Mouse (Mus musculus): ENCODE measurements around the gene Rpp40. TPM values are rescaled to one million over a fixed set of nuclear protein-coding genes. Genes with fewer than 3 reads are reported as not detected.
A peak's percentile ranks its signal among the peaks of the same experiment; 100 is the strongest.

Gene Rpp40
- 10 to 100 TPM; 11.0 to 12.9 TPM for total RNA-seq (2021)
- long read RNA-seq, experiment 1, full-length matches to known transcripts, result 19 of 23 reads
- long read RNA-seq, experiment 1, partial matches to known transcripts, result 0 of 23 reads
- long read RNA-seq, experiment 1, other reads (novel, unspliced or antisense), result 4 of 23 reads
- long read RNA-seq, experiment 2, full-length matches to known transcripts, result 9 of 11 reads
- long read RNA-seq, experiment 2, partial matches to known transcripts, result 0 of 11 reads
- long read RNA-seq, experiment 2, other reads (novel, unspliced or antisense), result 2 of 11 reads

DNA sequence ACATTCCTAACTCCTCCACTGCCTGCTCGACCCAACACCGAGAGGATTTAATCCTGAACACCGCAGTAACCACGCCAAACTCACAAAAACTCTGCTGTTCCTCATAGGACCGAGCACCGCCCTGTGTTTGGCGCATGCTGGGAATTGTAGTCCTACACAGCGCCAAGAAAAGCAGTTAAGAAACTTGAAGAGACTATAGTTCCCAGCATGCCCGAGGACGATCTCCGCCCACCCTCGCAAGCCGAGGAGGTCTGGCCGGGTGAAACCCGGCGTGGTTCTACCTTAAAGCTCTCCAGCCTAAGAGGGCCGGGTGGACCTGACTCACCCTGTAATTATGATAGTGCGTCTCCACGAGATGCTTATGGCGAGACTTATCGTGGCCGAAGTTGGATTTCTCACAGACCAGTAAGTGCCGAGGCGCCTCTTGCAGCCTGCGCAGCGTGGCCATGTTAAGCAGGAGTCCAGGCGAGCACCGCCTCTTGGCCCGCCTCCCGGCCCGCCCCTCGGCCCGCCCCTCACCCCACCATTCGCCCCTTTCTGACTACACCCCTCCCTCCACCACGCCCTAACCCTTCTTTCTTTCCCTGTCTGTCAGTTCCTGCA is at the start of gene Rpp40:
TSS of gene Rpp40 (minus strand) at position 481 of the 603 bp plus-strand sequence.
- peak; percentile 90 for DNase-seq

DNA sequence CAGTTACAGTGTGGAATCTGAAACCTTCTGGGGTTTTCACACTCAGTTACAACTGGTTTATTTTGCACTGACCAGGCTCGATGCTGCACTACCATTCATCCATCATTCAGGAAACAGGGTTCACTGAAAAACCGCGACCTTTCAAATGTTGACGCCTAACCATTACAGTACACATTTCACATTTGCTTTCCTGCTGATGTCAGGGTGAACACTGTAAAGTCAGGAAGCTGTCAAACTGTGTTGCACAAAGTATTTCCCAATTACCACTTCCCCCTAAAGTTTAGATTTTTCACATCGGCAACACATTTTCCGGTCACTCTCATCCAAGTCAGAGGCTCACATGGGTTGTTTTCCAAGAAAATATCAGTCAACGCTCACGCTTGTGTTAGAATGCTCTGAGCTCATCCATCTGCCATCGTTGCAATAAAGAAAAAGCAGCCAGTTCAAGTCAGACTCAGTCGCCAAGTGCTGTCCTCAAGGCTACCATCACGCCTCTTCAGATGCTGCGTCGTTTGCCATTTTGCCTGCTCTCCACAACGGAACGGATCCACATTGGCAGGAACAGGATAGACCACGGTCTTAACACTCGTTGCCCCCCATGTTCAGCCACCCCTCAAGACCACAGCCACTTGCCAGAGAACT is 43.8 kb upstream of the Rpp40 start:
- DNase-seq, result no peak

DNA sequence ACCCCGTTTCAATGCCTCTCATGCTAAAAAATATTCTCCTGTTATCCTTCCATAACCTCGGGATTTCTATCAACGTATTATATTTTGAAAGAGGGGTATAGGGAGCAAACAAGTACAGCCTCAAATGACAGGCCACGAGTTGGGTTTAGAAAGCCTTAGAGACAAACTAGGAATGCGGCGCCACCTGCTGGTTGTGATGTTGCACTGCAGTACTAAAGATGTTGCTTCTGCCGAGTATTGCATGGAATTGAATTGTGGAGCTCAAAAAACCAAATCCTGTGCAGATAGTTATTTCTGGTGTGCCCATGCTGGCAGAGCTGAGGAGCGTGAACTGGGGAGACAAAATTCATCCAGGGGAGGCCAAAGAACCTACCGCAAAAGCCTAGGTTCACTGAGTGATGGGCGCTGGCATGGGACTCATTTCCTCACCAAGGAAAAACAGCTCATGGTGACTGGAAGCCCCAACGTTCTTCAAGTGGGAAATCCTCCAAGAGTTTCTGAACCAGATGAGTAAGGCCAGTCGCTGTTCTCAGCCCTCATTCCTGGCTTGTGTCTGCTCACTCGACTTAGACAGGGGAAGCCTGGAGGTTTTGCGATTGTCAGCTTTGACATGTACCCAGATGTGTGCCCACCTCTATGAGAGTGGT is 41.3 kb upstream of the Rpp40 start:
- DNase-seq, result peak; percentile 31

DNA sequence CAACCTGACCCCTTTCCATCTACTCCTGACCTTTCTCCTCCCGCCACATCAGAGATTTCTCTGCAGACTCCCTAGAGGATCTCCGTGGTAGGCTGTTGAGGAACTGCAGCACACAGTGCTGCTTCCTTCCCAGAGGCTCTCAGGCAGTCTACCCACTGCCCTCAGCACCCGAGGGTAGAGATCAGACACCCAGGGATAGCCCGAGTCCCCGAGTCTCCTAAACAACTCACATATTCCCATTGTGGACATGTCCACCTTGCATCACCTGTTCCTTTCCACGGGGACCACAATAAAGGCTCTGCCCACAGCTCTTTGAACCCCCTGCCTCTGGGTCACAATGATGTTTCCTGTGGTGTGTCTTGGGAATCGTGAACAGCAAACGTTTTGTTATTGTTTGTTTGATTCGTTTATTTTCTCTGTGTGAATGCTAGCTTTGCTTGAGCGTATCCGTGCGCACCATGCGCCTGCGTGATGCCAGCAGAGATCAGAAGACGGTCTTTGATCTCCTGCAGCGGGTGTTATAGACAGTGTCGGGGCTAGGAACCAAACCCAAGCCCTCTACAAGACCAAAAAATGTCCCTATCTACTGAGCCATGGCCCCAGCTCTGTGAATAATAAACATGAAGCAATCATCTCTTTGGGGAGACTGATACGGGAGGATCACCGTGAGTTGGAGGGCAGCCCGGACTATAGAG is 40.6 kb upstream of the Rpp40 start:
- no peak for DNase-seq

DNA sequence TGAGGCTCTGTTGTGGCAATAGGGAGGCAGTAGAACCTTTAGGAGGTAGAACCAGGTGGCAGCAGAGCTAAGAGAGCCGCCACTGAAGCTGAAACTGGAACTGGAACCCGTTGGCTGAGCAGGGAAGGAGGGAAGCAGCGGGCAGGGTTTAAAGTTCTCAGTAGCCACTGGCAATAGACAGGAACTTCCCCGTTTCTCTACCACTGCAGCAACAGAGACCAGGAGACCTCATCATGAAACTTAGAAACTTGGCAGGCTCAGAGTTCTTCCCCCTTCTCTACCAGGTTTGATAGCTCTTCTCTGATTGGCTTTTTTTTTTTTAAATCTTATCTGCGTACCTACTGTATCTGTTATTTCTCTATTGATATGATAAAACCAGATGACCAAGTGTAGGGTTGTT is 34.8 kb upstream of the Rpp40 start:
- no peak for DNase-seq

DNA sequence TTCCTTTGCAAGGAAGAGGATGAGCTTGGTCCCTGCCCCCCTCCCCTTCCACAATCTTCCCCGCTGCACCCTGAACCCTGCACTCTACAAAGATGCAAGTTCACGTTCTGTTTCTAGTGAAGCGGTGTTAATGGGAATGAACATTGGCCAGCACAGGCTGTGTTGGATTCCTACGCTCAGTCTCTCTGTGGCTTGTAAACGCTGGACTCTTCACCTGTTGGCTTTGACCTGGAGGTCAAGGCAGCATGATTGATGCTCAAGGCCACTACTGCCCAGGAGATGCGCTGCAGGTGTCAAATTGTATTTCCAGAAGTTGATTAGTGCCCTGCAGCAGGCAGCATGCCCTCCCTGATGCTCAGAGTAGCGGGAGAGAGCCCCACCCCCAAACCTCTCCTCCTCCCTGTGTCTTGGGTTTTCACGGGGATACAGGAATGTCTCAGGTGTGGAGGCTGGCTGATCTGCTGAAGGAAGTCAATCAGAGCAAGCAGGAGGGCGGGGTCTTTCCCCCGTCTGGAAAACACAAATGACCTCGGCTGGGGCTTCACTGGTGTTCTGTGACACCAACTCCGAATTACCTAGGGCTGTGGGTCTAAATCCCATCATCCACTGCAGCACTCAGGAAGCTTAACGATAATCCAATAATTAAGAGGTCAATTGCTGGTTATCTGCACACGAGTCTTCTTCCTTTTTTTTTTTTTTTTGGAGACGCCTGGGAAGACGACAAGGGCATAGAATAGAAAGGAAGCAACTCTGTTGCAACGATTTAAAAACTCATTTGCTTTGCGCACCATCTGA is 33.9 kb upstream of the Rpp40 start:
- no peak for DNase-seq

DNA sequence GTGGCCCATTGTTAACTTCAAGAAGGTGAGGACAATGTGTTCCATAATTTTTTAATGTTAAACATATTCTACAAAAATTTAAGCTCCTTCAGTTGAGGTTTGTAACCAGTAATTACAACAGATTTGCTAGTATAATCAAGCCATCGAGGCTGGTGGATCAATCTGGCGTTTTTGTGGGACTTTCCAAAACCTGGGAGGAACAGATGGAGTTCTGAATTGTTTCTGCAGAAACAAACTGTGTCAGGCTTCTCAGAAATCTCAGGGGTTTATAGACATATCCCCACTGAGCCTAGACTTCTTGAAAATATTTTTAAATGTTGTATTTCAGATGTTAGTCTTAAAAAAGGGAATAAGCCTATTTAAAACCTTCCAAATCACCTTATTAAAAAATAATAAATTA is 31.8 kb upstream of the Rpp40 start:
- DNase-seq, result no peak

DNA sequence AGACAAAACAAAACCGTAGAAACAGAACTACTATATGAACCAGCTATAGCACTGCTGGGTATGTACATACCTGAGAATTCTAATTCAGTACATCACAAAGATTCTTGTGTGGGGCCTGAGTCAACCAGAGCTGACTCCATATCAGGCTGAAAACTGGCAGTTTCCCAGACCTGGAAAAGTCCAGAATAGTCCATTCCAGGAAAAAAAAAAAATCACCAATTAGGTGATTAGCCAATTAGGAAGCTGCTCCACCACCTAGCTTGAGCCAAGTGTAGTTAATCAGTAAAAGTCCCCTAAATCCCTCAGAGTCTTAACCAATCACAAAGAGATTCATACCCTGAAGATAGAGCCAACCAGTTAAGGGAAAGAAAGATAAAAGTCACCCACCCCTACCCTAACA is 5.3 kb upstream of the Rpp40 start:
- no peak for DNase-seq

DNA sequence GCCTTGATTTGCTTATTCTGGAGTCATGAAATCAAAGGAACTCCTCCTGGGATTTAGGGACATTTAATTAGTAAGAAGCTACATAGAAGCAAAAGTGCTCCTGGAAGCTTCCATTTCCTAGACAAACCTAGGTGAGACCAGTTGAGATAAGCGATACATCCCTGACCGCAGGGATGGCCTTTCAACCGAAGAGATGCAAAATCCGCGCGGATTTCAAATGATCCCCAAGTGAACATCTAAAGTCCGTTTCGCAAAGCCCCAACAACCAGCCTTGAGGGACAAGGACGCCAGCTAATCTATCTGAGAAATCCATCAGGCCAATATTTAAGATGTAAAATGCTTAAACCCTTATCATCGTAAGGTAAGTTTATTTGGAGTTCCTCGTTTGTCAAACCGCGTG is 781 bp downstream of the Rpp40 start:
- no peak for DNase-seq

DNA sequence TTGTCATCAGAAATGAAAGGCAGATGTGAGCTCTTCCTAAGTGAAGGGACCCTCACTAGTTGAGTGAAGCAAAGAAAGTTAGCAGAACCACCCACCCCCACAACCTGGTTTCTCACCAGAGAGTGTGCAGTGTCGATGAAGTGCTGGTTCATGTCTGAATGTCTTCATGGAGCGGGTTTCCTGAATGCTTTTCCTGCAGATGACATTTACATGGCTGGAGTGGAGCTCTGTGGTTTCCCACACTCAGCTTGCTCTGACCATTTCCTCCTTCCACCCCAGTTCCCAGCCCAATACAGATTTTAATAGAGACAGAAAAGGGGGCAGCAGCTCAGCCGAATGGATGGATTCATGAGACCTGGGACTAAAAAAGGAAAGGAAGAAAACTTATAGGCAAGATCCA is 13.3 kb downstream of the Rpp40 start:
- no peak for DNase-seq

DNA sequence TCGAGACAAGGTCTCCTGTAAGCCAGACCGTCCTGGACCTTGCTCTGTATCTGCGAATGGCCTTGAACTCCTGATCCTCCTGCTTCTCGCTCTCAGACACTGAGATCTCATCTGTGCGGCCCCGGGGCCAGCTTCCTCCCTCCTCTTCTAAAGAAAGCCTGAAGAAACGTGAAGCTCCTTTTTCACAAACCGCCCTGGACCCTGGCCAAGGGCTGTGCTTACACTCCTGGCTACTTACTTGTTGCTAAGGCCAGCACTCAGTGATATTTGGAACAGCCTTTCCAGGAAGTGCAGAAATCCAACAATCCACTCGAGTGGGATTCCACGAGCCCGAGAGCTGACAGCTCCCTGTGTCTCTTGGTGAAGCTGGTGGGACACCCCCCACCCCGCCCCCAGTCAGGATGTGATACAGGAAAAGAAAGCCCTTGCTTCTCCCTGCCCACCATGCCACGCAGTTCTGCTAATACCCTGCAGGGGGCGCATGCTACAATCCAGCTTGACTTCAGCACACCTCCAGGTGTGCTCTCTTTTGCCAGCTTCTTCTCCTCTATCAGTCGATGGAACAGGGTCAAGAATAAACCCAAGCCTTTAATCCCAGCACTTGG is 19.9 kb downstream of the Rpp40 start:
- peak; percentile 54 for DNase-seq

DNA sequence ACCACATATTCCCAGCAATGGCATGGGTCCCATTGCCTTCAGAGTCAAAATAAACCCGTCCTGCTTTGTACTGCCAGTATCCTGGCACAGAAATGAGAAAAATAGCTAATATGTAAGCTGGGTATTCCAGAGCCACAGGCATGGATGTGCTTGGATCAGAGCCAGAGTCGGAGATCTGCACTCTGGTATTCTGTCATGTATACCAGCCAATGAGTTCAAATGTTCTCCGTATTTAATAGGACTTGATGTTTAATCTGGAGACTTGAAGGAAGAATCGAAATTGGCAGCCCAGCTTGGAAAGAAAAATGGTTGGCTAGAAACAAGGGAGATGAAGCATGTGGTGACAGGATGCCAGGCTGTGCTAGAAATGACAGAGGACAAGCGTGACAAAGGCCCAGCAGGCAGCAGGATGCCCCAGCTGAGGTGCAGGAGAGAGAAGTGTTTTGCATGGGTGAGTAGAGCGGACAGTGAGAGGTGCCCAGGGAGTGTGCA is 25.6 kb downstream of the Rpp40 start:
- no peak for DNase-seq

DNA sequence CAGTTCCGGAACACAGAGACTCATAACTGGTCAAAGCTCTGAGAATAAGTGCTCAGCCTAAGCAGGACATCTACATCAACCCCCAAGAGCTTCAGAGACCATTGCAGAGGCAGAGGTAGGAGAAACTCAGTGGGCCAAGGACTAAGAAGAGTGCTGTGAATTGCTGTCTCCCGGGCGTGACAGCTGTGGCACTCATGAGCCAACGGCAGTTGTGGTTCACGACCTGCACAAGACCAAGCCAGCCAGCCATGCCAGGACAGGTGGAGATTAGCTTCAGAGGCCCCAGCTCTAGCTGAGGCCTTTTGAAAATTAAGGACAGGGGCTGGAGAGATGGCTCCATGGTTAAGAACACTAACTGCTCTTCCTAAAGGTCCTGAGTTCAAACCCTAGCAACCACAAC is 26.6 kb downstream of the Rpp40 start:
- DNase-seq, result no peak

DNA sequence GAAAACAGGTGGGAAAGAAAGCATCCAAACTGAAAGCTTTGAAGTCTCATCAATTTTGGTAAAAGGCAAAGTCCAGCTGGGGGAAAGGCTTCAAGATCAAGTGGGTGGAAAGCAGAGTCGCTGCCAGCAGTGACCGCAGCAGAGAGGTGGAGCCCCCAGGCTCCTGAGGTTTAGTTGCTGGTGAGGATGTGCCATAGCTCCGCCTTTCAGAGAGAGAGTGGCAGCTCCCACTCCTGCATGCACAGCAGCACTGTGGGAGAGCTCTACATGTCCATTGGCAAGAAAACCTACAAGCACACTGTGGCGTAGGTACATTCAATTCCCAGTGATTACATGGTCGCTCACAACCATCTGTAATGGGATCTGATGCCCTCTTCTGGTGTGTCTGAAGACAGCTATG is 27.1 kb downstream of the Rpp40 start:
- DNase-seq, result peak; percentile 32

DNA sequence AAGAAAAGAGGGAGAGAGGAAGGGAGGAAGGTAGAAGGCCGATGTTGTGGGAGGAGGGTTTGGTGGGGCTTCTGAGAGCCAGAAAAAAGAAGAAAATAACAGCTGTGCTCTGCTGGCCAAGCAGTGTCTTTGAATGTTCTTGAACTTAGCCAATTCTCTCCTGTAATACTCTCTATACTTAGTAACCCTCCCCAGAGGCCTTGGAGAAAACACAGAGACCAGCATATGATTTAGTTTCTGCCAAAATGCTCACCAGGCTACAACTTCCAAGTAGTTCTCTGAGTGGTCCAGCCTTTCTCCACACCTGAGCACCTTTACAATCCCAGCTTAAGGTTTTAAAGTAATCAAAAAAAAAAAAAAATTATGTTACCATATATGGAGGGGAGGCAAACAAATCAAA is 27.9 kb downstream of the Rpp40 start:
- no peak for DNase-seq

DNA sequence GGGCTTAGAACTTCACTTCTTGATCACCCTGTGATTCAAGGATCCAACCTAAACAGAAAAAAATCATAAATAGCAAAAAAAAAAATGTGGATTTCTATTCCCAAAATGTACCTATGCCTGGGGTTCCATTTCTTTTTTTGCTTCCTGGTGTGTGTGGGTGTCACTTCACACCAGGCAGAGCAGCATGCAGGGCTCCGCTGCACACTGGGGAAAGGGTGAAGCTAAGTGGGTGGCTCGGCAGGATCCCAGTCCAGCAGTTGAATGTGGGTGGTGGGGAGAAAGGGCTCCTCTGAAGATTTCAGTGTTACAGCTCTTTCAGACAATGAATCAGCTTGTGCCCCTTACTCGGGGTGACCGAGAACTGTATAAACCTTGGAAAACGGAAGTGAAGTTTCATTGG is 30.8 kb downstream of the Rpp40 start:
- DNase-seq, result no peak

DNA sequence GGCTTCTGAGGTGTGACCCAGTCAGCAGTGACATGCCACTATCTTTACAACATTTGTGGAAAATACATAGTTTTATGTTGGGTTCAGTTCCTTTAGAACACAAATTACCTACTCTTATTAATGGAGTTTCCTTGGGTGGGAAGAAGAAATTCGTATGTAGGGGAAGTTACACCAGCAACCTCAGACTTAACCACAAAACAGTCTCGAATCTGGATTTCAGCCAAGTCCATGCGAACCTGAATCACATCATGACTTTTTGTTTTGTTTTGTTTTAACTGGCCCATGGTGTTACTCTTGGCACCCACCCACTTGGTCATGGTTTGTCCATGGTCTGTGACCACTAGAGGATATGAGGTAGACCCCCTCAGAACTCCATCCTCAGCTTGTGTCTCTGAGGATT is 35.1 kb downstream of the Rpp40 start:
- no peak for DNase-seq

DNA sequence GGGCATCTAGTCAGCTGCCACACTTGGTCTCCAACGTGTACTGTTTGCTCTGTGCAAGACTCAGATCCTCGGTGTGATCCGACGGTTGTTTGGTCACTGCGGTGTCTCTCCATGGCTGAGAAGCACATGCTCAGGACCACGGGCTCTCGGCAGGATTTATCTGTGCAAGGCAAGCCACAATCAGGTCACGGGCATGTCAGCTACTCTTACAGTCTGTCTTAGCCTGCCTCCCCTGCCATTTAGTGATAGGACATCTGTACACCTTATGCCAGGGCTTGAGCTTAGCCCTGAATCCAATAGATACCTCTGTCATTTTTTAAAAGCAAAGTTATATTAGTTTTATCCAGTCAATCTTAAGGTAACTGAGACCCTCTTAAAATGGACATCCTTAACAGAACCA is 35.5 kb downstream of the Rpp40 start:
- no peak for DNase-seq

DNA sequence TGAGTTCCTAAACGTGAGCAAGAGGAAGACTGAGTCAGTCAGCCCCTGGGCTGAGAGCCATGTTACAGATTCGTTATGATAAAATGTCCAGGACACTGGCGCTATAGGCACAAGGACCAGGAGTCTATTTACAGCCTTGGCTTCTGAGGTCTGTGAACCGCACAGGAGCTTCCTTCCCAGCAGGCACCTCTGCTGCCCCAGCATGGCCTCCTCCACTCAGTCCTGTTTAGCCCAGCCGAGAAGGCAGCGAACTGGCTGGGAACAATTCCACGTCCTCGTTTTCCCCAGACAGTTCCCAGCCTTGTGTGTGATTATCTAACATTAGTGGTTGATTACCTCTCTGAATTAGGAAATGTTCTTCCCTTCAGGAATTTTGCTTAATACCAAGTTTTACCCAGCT is 45.2 kb downstream of the Rpp40 start:
- peak; percentile 15 for DNase-seq

DNA sequence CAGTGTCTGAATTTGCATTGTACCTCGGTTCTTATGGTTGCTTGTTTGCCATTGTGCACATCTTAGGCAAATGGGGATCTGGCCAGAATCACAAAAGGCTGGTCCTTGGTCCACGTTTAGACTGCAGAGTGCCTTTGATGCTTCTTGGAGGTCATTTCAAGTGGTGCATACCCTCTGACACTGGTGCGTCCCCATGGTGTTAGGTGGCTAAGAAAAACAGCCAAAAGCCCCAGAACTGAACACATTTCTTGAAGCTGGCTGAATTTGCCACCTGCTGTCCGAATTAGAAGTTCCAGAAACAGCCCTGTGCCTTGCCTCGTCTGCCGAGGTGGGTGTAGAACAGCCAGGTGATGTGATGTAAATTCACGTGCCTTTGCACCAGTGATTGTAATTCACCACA is 48.7 kb downstream of the Rpp40 start:
- DNase-seq, result no peak

DNA sequence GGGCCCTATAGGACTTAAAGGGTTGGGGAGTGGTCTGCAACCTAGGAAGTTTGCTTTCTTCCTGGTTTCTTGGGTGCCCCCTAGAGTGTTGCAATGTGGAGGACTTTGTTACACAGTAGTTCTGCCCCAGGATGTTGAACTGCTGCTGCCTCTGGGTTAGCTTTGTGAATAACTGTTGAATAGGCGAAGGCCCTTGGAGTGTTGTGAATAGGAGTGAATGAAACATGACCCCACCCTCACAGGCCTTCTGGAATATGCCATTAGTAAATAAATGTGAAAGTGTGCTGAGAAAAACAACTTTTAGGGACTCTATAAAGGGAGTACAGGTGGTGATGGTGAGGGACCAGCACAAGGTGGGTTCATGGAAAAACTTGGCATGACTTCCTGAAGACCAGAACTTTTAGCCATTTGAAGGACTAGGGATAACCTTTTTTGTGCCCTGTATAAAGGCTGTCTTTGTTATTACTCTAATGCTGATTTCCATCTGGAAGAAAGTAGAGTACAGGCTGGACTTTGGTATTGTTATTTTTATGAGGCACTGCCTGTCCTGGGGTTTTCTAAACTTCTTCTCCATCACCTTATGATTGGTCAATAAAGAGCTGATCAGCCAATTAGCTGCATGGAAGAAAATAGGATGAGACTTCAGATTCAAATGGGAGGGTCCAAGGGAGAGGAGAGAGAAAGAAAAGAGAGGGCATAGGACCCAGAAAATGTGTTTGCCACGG is 53.1 kb downstream of the Rpp40 start:
- DNase-seq, result no peak
